Mouse (Mus musculus): ENCODE measurements around the gene Arhgef7.

The Arhgef7 gene

GRCm38 (mm10) chr8:11717194-11717593, 10.3 kb upstream of the Arhgef7 start:
- DNase-seq (ENCODE audit: low spot score in 2 of 2): no peak

GRCm38 (mm10) chr8:11727273-11727650, 259 bp upstream of the Arhgef7 start:
- DNase-seq (ENCODE audit: low spot score in 2 of 2): no peak

GRCm38 (mm10) chr8:11728482-11729295, 1.2 kb downstream of the Arhgef7 start:
- DNase-seq (ENCODE audit: low spot score in 2 of 2): no peak

- DNase-seq (ENCODE audit: low spot score in 2 of 2): no peak
Observed at GRCm38 (mm10) chr8:11730271-11730940, 2.9 kb downstream of the Arhgef7 start.

GRCm38 (mm10) chr8:11735672-11736235, 8.2 kb downstream of the Arhgef7 start:
- no peak for DNase-seq (ENCODE audit: low spot score in 2 of 2)

GRCm38 (mm10) chr8:11737096-11737495, 9.6 kb downstream of the Arhgef7 start:
- DNase-seq (ENCODE audit: low spot score in 2 of 2): no peak

- no peak for DNase-seq (ENCODE audit: low spot score in 2 of 2)
Observed at GRCm38 (mm10) chr8:11739082-11739481, 11.6 kb downstream of the Arhgef7 start.

GRCm38 (mm10) chr8:11740857-11741256, 13.3 kb downstream of the Arhgef7 start:
- no peak for DNase-seq (ENCODE audit: low spot score in 2 of 2)

GRCm38 (mm10) chr8:11743580-11743979, 16.1 kb downstream of the Arhgef7 start:
- DNase-seq (ENCODE audit: low spot score in 2 of 2): no peak

GRCm38 (mm10) chr8:11746850-11747600, 19.5 kb downstream of the Arhgef7 start:
- no peak for DNase-seq (ENCODE audit: low spot score in 2 of 2)

- no peak for DNase-seq (ENCODE audit: low spot score in 2 of 2)
Observed at GRCm38 (mm10) chr8:11749472-11749871, 22.0 kb downstream of the Arhgef7 start.

GRCm38 (mm10) chr8:11752338-11752737, 24.8 kb downstream of the Arhgef7 start:
- no peak for DNase-seq (ENCODE audit: low spot score in 2 of 2)

- DNase-seq (ENCODE audit: low spot score in 2 of 2): no peak
Observed at GRCm38 (mm10) chr8:11753155-11753941, 25.8 kb downstream of the Arhgef7 start.

GRCm38 (mm10) chr8:11754723-11755122, 27.2 kb downstream of the Arhgef7 start:
- DNase-seq (ENCODE audit: low spot score in 2 of 2): no peak

- DNase-seq (ENCODE audit: low spot score in 2 of 2): peak; percentile 76 to 85
Observed at GRCm38 (mm10) chr8:11755873-11756272, 28.4 kb downstream of the Arhgef7 start.

- DNase-seq (ENCODE audit: low spot score in 2 of 2): peak; percentile 88 to 95
Observed at GRCm38 (mm10) chr8:11757568-11758481, 30.3 kb downstream of the Arhgef7 start.

- no peak for DNase-seq (ENCODE audit: low spot score in 2 of 2)
Observed at GRCm38 (mm10) chr8:11758482-11759281, 31.2 kb downstream of the Arhgef7 start.

- DNase-seq (ENCODE audit: low spot score in 2 of 2): no peak
Observed at GRCm38 (mm10) chr8:11761551-11761950, 34.0 kb downstream of the Arhgef7 start.

GRCm38 (mm10) chr8:11762048-11762447, 34.5 kb downstream of the Arhgef7 start:
- no peak for DNase-seq (ENCODE audit: low spot score in 2 of 2)

All from spleen, postnatal 4 days (tissue).